Mouse (Mus musculus) forebrain, embryonic 12.5 days (tissue): ENCODE data around the gene Tmem131. TPM values are rescaled to one million over a fixed set of nuclear protein-coding genes. Genes with fewer than 3 reads are reported as not detected.
A peak's percentile ranks its signal among the peaks of the same experiment; 100 is the strongest.

Experiments used
- ATAC-seq: fragments of 200-750 bp; cut with Nextera tagmentation; 2 replicates; pipeline ENCODE4 v1.8.0; 2017; ENCODE audit warnings: moderate TSS enrichment; ENCODE audit not compliant: low FRiP score
- H3K27ac ChIP-seq: fragments of 300-500 bp; sonication (generic); 2 replicates; pipeline ENCODE4 v1.5.1; 2016; ENCODE audit warnings: mild to moderate bottlenecking
- H3K27me3 ChIP-seq: fragments of 300-500 bp; sonication (generic); 2 replicates; pipeline ENCODE4 v1.6.1; 2016; ENCODE audit warnings: mild to moderate bottlenecking
- H3K36me3 ChIP-seq: fragments of 300-500 bp; sonication (generic); replicated peaks from 2 replicates; pipeline ENCODE4 v1.6.1; 2016; ENCODE audit warnings: mild to moderate bottlenecking
- H3K4me1 ChIP-seq: fragments of 300-500 bp; sonication (generic); 2 replicates; pipeline ENCODE4 v1.6.1; 2016
- H3K4me2 ChIP-seq: fragments of 300-500 bp; sonication (generic); 2 replicates; pipeline ENCODE4 v1.6.1; 2016; ENCODE audit warnings: mild to moderate bottlenecking, moderate library complexity
- H3K4me3 ChIP-seq: fragments of 300-500 bp; sonication (generic); replicated peaks from 2 replicates; pipeline ENCODE4 v1.5.1; 2016; ENCODE audit warnings: mild to moderate bottlenecking
- H3K9ac ChIP-seq: fragments of 300-500 bp; sonication (generic); 2 replicates; pipeline ENCODE4 v1.6.1; 2016; ENCODE audit warnings: mild to moderate bottlenecking
- H3K9me3 ChIP-seq: fragments of 300-500 bp; sonication (generic); 2 replicates; pipeline ENCODE4 v1.6.1; 2016
- WGBS: fragments of 180-500 bp; shearing (Covaris S2); methylation state at CpG from one replicate; pipeline ENCODE4 v1.1.7; 2016; 5-methylcytosine and 5-hydroxymethylcytosine counted together
- polyA plus RNA-seq: library from polyadenylated mRNA; unstranded; fragments of >200 nt; fragmentation: Nextera tagmentation; extraction: Ambion mirVana; gene quantifications from 2 replicates; pipeline ENCODE4 v1.2.1, GENCODE M21; 2016

Gene Tmem131
- polyA plus RNA-seq, 1 experiment from 2014 or later = 20.4 TPM

DNA sequence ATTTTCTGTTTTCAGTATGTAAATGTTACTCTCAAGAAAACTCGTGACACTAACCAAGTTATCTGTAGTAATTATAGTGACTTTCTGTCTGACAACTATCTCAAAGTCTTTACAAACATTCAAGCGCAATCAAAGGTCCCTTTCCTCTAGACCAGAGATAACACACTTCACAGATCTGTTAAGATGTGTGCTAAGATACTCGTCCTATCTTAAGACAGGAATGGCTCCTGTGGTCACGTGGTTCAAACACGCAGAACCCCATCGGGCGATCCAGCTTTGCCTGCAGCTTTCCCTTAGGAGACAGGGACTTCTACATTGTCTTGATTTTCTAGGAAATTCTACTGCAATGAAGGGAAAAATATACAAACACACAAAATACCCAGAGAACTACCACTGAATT, 6.9 kb downstream of the Tmem131 start:
- Histone ChIP-seq H3K27ac (no peak overlapping the region), H3K27me3 (no peaks in the 10 kb centered on the region), H3K4me3 (no peak overlapping the region), H3K36me3 (no peaks in the 10 kb centered on the region), H3K4me2 (0 out of 2 replicates have a peak overlapping the region, but pooled peaks have one; percentile 8), H3K9ac (no peak overlapping the region), H3K9me3 (no peaks in the 10 kb centered on the region), H3K4me1 (peaks cover 36% of the 10 kb centered on the region)
- 85% methylated on average over 7 of the region's 7 CpGs for WGBS
- ATAC-seq = no peak

GRCm38 (mm10) chr1:36934778-36935177, 8.7 kb downstream of the Tmem131 start:
- Histone ChIP-seq H3K36me3 (no peaks in the 10 kb centered on the region), H3K9ac (no peak overlapping the region), H3K4me1 (peaks cover 29% of the 10 kb centered on the region), H3K27ac (no peak overlapping the region), H3K4me2 (no peak overlapping the region), H3K9me3 (no peaks in the 10 kb centered on the region), H3K4me3 (no peak overlapping the region), H3K27me3 (no peaks in the 10 kb centered on the region)
- WGBS = 75% methylated on average over 6 of the region's 6 CpGs
- ATAC-seq = no peak

- Histone ChIP-seq H3K36me3 (no peaks in the 10 kb centered on the region), H3K27me3 (no peaks in the 10 kb centered on the region), H3K4me3 (no peak overlapping the region), H3K4me1 (peaks cover 29% of the 10 kb centered on the region), H3K9me3 (no peaks in the 10 kb centered on the region), H3K27ac (no peak overlapping the region), H3K4me2 (no peak overlapping the region), H3K9ac (no peak overlapping the region)
- no peak for ATAC-seq
- 83% methylated on average over 8 of the region's 8 CpGs for WGBS
Observed at GRCm38 (mm10) chr1:36933965-36934585, 9.4 kb downstream of the Tmem131 start.

GRCm38 (mm10) chr1:36932231-36932630, 11.2 kb downstream of the Tmem131 start:
- H3K4me3 ChIP-seq = no peak overlapping the region
- no peaks in the 10 kb centered on the region for H3K9me3 ChIP-seq
- no peak overlapping the region for H3K9ac ChIP-seq
- peaks cover 18% of the 10 kb centered on the region for H3K4me1 ChIP-seq
- no peaks in the 10 kb centered on the region for H3K36me3 ChIP-seq
- no peak overlapping the region for H3K27ac ChIP-seq
- no peak for ATAC-seq
- no peak overlapping the region for H3K4me2 ChIP-seq
- WGBS = 96% methylated on average over 1 of the region's 1 CpGs
- H3K27me3 ChIP-seq = no peaks in the 10 kb centered on the region

- H3K4me1 ChIP-seq = peaks cover 14% of the 10 kb centered on the region
- no peak overlapping the region for H3K4me2 ChIP-seq
- no peaks in the 10 kb centered on the region for H3K9me3 ChIP-seq
- WGBS = 94% methylated on average over 8 of the region's 8 CpGs
- no peak overlapping the region for H3K27ac ChIP-seq
- H3K36me3 ChIP-seq = no peaks in the 10 kb centered on the region
- no peak overlapping the region for H3K4me3 ChIP-seq
- ATAC-seq = no peak
- no peak overlapping the region for H3K9ac ChIP-seq
- no peaks in the 10 kb centered on the region for H3K27me3 ChIP-seq
Observed at GRCm38 (mm10) chr1:36930911-36931310, 12.6 kb downstream of the Tmem131 start.

DNA sequence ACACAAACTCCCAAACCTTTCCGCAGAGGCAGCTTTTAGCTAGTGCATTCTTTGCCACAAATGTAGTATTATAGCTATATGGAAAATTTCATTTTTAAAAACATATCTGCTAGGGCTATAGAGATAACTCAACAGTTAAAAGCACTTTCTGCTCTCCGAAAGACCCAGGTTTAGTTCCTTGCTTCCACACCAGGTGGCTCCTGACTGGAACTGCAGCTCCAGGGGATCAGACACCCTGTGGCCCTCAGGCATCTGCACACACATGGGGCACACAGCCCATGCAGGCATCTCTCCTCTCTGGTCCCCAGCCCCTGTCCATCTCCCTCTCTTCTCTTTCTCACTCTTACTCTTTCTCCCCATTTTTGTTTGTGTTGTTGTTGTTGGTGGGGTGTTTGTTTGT, 13.5 kb downstream of the Tmem131 start:
- H3K27ac ChIP-seq = no peak overlapping the region
- no peak overlapping the region for H3K9ac ChIP-seq
- no peak overlapping the region for H3K4me2 ChIP-seq
- H3K4me3 ChIP-seq = no peak overlapping the region
- H3K27me3 ChIP-seq = no peaks in the 10 kb centered on the region
- H3K36me3 ChIP-seq = no peaks in the 10 kb centered on the region
- 92% methylated on average over 2 of the region's 2 CpGs for WGBS
- H3K4me1 ChIP-seq = peaks cover 9% of the 10 kb centered on the region
- H3K9me3 ChIP-seq = no peaks in the 10 kb centered on the region
- ATAC-seq = no peak

- Histone ChIP-seq H3K27ac (no peak overlapping the region), H3K4me3 (no peak overlapping the region), H3K27me3 (no peaks in the 10 kb centered on the region), H3K9me3 (no peaks in the 10 kb centered on the region), H3K9ac (no peak overlapping the region), H3K4me1 (no peaks in the 10 kb centered on the region), H3K36me3 (no peaks in the 10 kb centered on the region), H3K4me2 (no peak overlapping the region)
- WGBS = 90% methylated on average over 6 of the region's 6 CpGs
- ATAC-seq = no peak
Observed at GRCm38 (mm10) chr1:36928357-36929330, 14.8 kb downstream of the Tmem131 start.

- 93% methylated on average over 2 of the region's 2 CpGs for WGBS
Observed at GRCm38 (mm10) chr1:36927569-36927968, 15.9 kb downstream of the Tmem131 start.

DNA sequence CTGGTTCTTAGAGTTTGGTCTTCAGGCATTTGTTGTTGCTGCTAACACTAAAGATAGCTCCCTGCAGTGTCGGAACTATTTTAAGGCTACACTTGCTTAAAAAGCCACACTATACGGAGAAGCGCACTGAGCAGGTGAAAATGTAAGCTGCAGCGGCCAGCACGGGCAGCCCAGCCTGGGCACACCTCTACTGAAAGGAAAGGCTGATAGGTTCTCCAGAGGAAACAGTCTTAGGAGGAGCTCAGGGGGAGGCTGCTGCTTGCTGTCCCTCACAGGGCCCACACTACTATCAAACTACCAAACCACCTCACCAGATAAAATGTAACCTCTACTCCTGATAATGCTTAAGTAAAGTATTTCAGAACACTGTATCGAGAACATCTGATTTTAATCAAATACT, 16.7 kb downstream of the Tmem131 start:
- Histone ChIP-seq H3K9me3 (no peaks in the 10 kb centered on the region), H3K4me2 (no peak overlapping the region), H3K27me3 (no peaks in the 10 kb centered on the region), H3K9ac (no peak overlapping the region), H3K4me1 (peaks cover 7% of the 10 kb centered on the region), H3K36me3 (no peaks in the 10 kb centered on the region), H3K27ac (no peak overlapping the region), H3K4me3 (no peak overlapping the region)
- no peak for ATAC-seq
- WGBS = 90% methylated on average over 6 of the region's 6 CpGs

More at GRCm38 (mm10) chr1:36927569-36927968, 15.9 kb downstream of the Tmem131 start:
- no peak overlapping the region for H3K9ac ChIP-seq
- no peak overlapping the region for H3K4me2 ChIP-seq
- H3K4me1 ChIP-seq = no peaks in the 10 kb centered on the region
- H3K36me3 ChIP-seq = no peaks in the 10 kb centered on the region
- H3K27ac ChIP-seq = no peak overlapping the region
- no peak for ATAC-seq
- no peaks in the 10 kb centered on the region for H3K27me3 ChIP-seq
- H3K4me3 ChIP-seq = no peak overlapping the region
- no peaks in the 10 kb centered on the region for H3K9me3 ChIP-seq

GRCm38 (mm10) chr1:36926246-36926645, 17.2 kb downstream of the Tmem131 start:
- no peak for ATAC-seq
- Histone ChIP-seq H3K4me1 (peaks cover 12% of the 10 kb centered on the region), H3K4me2 (no peak overlapping the region), H3K9ac (no peak overlapping the region), H3K9me3 (no peaks in the 10 kb centered on the region), H3K27ac (no peak overlapping the region), H3K36me3 (no peaks in the 10 kb centered on the region), H3K4me3 (no peak overlapping the region), H3K27me3 (no peaks in the 10 kb centered on the region)
- WGBS = 89% methylated on average over 4 of the region's 4 CpGs

DNA sequence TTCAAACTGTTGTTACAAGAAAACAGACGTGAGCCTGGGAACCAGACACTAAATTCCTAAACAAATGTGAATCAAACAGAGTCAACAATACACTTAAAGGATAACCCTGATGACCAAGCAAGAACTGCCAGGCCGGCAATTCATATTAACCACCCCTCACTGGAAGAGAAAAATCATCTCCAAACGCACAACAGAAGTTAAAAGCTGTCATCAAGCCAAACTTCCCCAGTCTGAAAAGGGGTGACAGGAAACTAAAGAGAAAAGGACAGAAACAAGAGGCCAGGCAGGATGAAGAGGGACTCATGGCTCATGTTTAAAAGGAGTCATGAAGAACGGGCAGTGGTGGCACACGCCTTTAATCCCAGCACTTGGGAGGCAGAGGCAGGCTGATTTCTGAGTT, 17.7 kb downstream of the Tmem131 start:
- 80% methylated on average over 5 of the region's 5 CpGs for WGBS
- no peak for ATAC-seq

GRCm38 (mm10) chr1:36924853-36925252, 18.6 kb downstream of the Tmem131 start:
- Histone ChIP-seq H3K27me3 (no peaks in the 10 kb centered on the region), H3K36me3 (no peaks in the 10 kb centered on the region), H3K27ac (no peak overlapping the region), H3K4me2 (no peak overlapping the region), H3K9ac (no peak overlapping the region), H3K9me3 (no peaks in the 10 kb centered on the region), H3K4me3 (no peak overlapping the region), H3K4me1 (peaks cover 26% of the 10 kb centered on the region)
- WGBS = 92% methylated on average over 2 of the region's 2 CpGs
- no peak for ATAC-seq

More for the DNA sequence above, 17.7 kb downstream of the Tmem131 start:
- H3K4me3 ChIP-seq = no peak overlapping the region
- no peak overlapping the region for H3K9ac ChIP-seq
- H3K36me3 ChIP-seq = no peaks in the 10 kb centered on the region
- H3K27me3 ChIP-seq = no peaks in the 10 kb centered on the region
- peaks cover 17% of the 10 kb centered on the region for H3K4me1 ChIP-seq
- no peak overlapping the region for H3K4me2 ChIP-seq
- no peak overlapping the region for H3K27ac ChIP-seq
- H3K9me3 ChIP-seq = no peaks in the 10 kb centered on the region
